Mouse (Mus musculus) neural tube, embryonic 15.5 days (tissue): ENCODE results near the gene Vat1l. TPM values are rescaled to one million over a fixed set of nuclear protein-coding genes. Genes with fewer than 3 reads are reported as not detected.

Experiments
- ATAC-seq: fragments of 200-750 bp; cut with Nextera tagmentation; 2 replicates; pipeline ENCODE4 v1.8.0; 2017; ENCODE audit warnings: mild to moderate bottlenecking, moderate TSS enrichment, moderate library complexity; ENCODE audit not compliant: low FRiP score
- H3K27ac ChIP-seq: fragments of 300-500 bp; sonication (generic); replicated peaks from 2 replicates; pipeline ENCODE4 v1.5.1; 2015; ENCODE audit warnings: mild to moderate bottlenecking, inconsistent platforms
- H3K27me3 ChIP-seq: fragments of 300-500 bp; sonication (generic); replicated peaks from 2 replicates; pipeline ENCODE4 v1.6.1; 2015; ENCODE audit warnings: inconsistent platforms
- H3K36me3 ChIP-seq: fragments of 300-500 bp; sonication (generic); 2 replicates; pipeline ENCODE4 v1.6.1; 2015; ENCODE audit warnings: inconsistent platforms
- H3K4me1 ChIP-seq: fragments of 300-500 bp; sonication (generic); 2 replicates; pipeline ENCODE4 v1.6.1; 2015; ENCODE audit warnings: inconsistent platforms
- H3K4me2 ChIP-seq: fragments of 300-500 bp; sonication (generic); 2 replicates; pipeline ENCODE4 v1.6.1; 2015; ENCODE audit warnings: inconsistent platforms, mild to moderate bottlenecking, moderate library complexity
- H3K4me3 ChIP-seq: fragments of 300-500 bp; sonication (generic); replicated peaks from 2 replicates; pipeline ENCODE4 v1.5.1; 2015; ENCODE audit warnings: mild to moderate bottlenecking, inconsistent platforms
- H3K9ac ChIP-seq: fragments of 300-500 bp; sonication (generic); replicated peaks from 2 replicates; pipeline ENCODE4 v1.6.1; 2015; ENCODE audit warnings: mild to moderate bottlenecking, inconsistent platforms
- H3K9me3 ChIP-seq: fragments of 300-500 bp; sonication (generic); replicated peaks from 2 replicates; pipeline ENCODE4 v1.6.1; 2016; ENCODE audit warnings: inconsistent platforms
- WGBS: fragments of 180-500 bp; shearing (Covaris S2); methylation state at CpG from one replicate; pipeline ENCODE4 v1.1.7; 2015; ENCODE audit warnings: mixed read lengths; 5-methylcytosine and 5-hydroxymethylcytosine counted together
- polyA plus RNA-seq: library from polyadenylated mRNA; unstranded; fragments of >200 nt; fragmentation: Nextera tagmentation; extraction: Ambion mirVana; gene quantifications from 2 replicates; pipeline ENCODE4 v1.2.1, GENCODE M21; 2015

Gene Vat1l
- polyA plus RNA-seq, 1 experiment from 2014 or later: 56.7 TPM

DNA sequence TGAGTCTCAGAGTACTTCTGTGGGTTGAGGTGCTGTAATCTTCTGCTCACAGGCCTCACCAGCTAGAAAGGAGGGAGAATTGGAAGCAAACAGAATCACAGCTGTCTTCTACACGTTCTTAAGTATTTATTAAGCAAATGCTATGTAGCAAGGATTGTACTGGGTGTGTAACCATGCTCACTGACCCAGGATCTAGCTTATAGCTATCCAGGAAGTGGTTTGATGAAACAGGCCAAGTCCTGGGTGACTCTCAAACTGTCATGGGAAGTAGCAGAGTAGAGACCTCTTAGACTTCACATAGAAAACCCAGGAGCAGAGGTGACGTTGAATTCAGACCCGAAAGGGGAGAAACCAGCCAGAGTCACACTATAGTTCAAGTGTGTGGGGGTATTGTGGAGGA, 206.0 kb downstream of the Vat1l start:
- WGBS: 76% methylated on average over 3 of the region's 3 CpGs
- Histone ChIP-seq H3K27ac (no peak overlapping the region), H3K4me1 (no peaks in the 10 kb centered on the region), H3K9me3 (no peaks in the 10 kb centered on the region), H3K9ac (no peak overlapping the region), H3K4me3 (no peak overlapping the region), H3K36me3 (no peaks in the 10 kb centered on the region), H3K27me3 (no peaks in the 10 kb centered on the region), H3K4me2 (no peak overlapping the region)
- ATAC-seq: no peak

DNA sequence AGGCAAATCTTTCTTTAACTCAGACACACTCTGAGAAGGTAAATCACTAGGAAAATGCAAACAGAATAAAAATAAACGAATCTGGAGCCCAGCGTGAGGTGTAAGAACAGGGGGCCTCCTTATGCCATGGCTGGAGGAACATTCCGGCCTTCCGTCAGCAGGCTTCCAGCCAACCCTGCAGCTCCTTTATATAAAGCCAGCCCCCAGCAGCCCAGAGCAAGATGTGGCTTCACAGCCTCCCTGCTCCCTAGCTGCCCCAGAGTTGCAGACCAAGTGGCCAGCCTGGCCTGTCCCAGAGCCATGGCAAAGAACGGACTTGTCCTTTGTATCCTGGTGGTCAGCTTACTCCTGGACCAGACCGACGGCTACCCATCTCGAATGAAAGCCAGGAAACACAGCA, 212.4 kb downstream of the Vat1l start, which contains the start of gene Clec3a:
Gene Clec3a, plus strand, starts transcription at position 301 of the 400 bp plus-strand sequence.
- 84% methylated on average over 8 of the region's 8 CpGs for WGBS
- Histone ChIP-seq H3K27me3 (no peaks in the 10 kb centered on the region), H3K4me1 (no peaks in the 10 kb centered on the region), H3K36me3 (no peaks in the 10 kb centered on the region), H3K9ac (no peak within 1 kb of the TSS), H3K4me3 (no peak within 1 kb of the TSS), H3K9me3 (no peaks in the 10 kb centered on the region), H3K4me2 (no peak within 1 kb of the TSS), H3K27ac (no peak within 1 kb of the TSS)
- no peak for ATAC-seq

DNA sequence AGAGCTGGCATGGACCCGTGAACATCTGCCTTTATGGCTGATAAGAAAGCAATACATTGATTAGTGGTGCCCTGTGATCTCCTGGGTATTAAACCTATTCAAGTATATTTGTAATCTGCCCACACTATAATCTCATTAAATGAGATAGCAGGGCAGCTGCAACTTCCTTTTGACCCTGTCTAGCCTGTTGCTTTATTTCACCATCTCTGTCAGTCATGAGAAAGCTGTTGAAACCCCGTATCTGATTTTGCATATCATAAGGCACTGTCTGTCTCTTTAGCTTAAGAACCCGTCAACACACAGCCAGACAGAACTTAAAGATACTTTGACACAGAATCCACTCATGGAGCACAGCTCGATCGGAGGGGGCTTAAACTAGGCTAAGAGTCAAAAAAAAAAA, 213.1 kb downstream of the Vat1l start:
- 87% methylated on average over 5 of the region's 5 CpGs for WGBS
- Histone ChIP-seq H3K4me2 (no peak overlapping the region), H3K27me3 (no peaks in the 10 kb centered on the region), H3K36me3 (no peaks in the 10 kb centered on the region), H3K9ac (no peak overlapping the region), H3K27ac (no peak overlapping the region), H3K4me3 (no peak overlapping the region), H3K4me1 (no peaks in the 10 kb centered on the region), H3K9me3 (no peaks in the 10 kb centered on the region)
- ATAC-seq: no peak

DNA sequence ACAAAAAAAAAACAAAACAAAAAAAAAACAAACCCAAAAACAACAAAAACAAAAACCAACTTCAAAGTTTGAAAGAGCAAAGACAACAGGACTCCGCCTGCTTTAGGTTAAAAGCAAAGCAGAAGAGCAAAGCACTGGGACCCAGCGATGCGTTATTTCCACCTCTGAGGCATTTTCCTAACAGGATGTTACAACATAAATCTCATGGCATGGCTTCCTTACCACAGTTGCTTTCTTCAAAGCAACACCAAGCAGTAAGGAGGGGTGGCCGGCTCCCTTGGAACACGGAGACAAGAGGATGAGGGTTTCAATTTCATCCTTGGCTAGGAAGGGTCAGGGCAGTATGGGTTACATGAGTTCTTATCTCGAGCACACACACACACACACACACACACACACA, 213.5 kb downstream of the Vat1l start:
- Histone ChIP-seq H3K9ac (no peak overlapping the region), H3K4me3 (no peak overlapping the region), H3K27me3 (no peaks in the 10 kb centered on the region), H3K27ac (no peak overlapping the region), H3K36me3 (no peaks in the 10 kb centered on the region), H3K9me3 (no peaks in the 10 kb centered on the region), H3K4me1 (no peaks in the 10 kb centered on the region), H3K4me2 (no peak overlapping the region)
- ATAC-seq: no peak
- 76% methylated on average over 6 of the region's 6 CpGs for WGBS

DNA sequence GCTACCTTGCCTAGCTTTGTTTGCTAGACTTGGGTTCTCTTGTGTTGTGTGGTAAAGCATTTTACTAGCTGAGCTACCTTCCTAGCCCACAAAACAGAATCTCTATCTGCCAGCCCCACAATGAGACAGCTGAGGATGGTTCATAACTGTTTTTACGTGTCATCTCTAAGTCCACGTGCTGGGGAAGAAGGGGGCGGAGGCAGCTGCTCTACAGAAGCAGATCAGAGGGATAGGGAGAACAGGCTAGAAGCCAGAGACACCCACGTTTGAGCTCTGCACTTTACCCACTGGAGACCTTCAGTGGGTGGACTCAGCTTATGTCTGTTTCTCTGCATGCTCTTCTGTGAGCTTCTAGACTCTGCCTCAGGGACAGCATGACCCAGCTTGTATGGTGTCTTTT, 216.1 kb downstream of the Vat1l start:
- no peak for ATAC-seq
- no peaks in the 10 kb centered on the region for H3K4me1 ChIP-seq
- H3K9ac ChIP-seq: no peak overlapping the region
- H3K36me3 ChIP-seq: no peaks in the 10 kb centered on the region
- no peak overlapping the region for H3K4me3 ChIP-seq
- 88% methylated on average over 4 of the region's 4 CpGs for WGBS
- no peak overlapping the region for H3K4me2 ChIP-seq
- no peaks in the 10 kb centered on the region for H3K27me3 ChIP-seq
- H3K27ac ChIP-seq: no peak overlapping the region
- H3K9me3 ChIP-seq: no peaks in the 10 kb centered on the region

Other genes starting within 250 kb of the Vat1l start
- 4.1 and 7.7 TPM in 2 replicates for gene Nudt7, start 72.1 kb upstream of the Vat1l start, polyA plus RNA-seq
- gene Clec3a, start 212.5 kb downstream of the Vat1l start, polyA plus RNA-seq: 0.56 TPM in 1 of 2 replicates, not detected in the other
- 12.9 and 13.2 TPM in 2 replicates for gene Wwox, start 234.0 kb downstream of the Vat1l start, polyA plus RNA-seq